Mouse (Mus musculus): ENCODE measurements around the gene Tex26. TPM values are rescaled to one million over a fixed set of nuclear protein-coding genes. Genes with fewer than 3 reads are reported as not detected.

The Tex26 gene
- not detected for total RNA-seq (2021)

DNA sequence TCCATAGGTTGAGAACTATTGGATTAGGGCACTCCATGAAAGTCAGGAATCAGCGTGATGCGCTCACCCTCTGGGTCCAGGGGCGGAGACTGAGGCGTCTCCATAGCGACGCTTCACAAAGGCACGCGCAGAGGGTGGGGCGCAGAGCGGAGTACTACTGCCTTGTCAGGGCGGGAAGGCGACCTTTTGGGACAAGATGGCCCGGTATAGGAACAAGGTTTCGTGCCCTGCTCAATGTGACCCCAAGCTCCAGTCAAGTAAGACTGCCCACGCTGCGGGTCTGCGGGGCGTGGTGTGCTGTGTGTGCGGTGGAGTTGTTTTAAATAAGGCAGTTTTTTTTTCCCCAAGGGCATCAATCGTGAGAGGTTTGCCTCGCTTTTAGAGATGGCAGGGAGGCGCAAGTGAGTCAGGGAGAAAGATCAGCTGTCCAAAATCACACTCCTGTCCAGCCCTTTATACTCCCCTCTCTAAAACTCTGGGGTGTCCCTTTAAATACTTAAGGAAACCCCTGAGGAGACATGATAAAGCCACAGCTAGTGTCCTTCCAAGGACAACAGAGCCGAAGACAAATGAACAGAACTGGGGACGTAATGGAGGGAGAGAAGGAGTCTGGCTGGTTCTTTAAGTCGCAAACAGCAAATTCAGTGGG is at the start of gene Tex26:
TSS of gene Tex26 (plus strand) at position 130 of the 649 bp plus-strand sequence.
- intact Hi-C loops (cut with DNase I), result no loop called here
- peak; percentile 29 for DNase-seq (ENCODE audit: low spot score)

- DNase-seq (ENCODE audit: low spot score), result no peak
- intact Hi-C loops (cut with DNase I), result no loop called here
Measured at GRCm38 (mm10) chr5:149391574-149392375, 47.7 kb upstream of the Tex26 start.

- no peak for DNase-seq (ENCODE audit: low spot score)
- intact Hi-C loops (cut with DNase I), result no loop called here
Measured at GRCm38 (mm10) chr5:149392420-149392988, 47.0 kb upstream of the Tex26 start.

- intact Hi-C loops (cut with DNase I), result no loop called here
- DNase-seq (ENCODE audit: low spot score), result no peak
Measured at GRCm38 (mm10) chr5:149401446-149401975, 37.9 kb upstream of the Tex26 start.

DNA sequence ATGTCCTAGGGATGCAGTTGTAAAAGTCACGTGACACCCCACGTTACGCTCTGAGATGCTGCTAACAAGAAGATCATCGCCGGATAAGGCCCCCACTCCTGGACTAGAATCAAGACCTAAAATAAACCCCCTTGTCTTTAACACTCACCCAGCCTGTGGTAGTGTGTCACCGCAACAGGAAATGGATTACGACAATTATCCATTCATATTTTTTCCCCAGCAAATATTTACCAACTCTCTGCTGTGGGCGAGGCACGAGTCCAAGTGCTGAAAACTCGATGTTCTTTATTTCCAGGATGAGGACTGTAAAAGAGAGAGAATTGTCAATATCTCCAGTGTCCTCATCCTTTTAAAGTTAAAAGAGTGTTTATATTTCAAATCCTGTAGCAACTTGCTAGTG is 37.4 kb upstream of the Tex26 start:
- intact Hi-C loops (cut with DNase I), result no loop called here
- no peak for DNase-seq (ENCODE audit: low spot score)

DNA sequence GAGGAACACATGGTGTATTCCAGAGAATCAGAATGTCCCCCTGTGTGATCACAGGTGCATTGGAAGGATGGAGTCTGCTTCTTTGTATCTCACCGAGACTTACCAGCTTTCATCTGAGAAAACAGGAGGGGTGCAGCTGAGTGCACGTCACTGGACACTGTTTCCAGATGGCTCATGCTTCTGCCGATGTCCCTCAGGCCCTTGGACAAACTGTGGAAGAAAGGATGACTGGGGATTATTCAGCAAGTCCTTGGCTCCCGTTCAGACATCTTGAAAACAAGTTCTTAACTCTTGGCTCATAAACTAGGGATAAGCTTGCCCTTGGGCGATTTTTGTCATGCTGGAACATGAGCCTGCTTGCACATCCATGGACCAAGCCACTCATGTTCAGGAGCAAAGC is 36.1 kb upstream of the Tex26 start:
- intact Hi-C loops (cut with DNase I), result no loop called here
- peak; percentile 68 for DNase-seq (ENCODE audit: low spot score)

- no peak for DNase-seq (ENCODE audit: low spot score)
- intact Hi-C loops (cut with DNase I), result no loop called here
Measured at GRCm38 (mm10) chr5:149404710-149405109, 34.8 kb upstream of the Tex26 start.

- intact Hi-C loops (cut with DNase I), result no loop called here
- no peak for DNase-seq (ENCODE audit: low spot score)
Measured at GRCm38 (mm10) chr5:149406791-149407276, 32.6 kb upstream of the Tex26 start.

DNA sequence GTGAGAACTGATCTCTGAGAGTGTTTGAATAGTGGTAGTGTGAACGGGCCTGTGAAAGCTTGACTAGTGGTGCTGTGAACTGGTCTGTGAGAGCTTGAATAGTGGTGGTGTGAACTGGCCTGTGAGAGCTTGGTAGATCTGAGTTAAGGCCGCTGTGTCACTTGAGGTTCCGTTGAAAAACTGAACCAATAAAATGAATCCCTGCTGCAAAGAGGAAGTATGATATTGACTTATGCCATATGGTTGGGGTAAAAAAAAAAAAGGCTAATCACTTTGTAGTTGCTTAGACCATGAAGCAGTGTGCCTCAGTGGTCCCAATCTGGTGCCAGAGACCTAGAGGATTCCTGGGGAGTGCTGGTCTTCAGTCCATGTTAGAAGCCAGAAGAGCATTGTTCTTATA is 30.0 kb upstream of the Tex26 start:
- no peak for DNase-seq (ENCODE audit: low spot score)
- intact Hi-C loops (cut with DNase I), result no loop called here

DNA sequence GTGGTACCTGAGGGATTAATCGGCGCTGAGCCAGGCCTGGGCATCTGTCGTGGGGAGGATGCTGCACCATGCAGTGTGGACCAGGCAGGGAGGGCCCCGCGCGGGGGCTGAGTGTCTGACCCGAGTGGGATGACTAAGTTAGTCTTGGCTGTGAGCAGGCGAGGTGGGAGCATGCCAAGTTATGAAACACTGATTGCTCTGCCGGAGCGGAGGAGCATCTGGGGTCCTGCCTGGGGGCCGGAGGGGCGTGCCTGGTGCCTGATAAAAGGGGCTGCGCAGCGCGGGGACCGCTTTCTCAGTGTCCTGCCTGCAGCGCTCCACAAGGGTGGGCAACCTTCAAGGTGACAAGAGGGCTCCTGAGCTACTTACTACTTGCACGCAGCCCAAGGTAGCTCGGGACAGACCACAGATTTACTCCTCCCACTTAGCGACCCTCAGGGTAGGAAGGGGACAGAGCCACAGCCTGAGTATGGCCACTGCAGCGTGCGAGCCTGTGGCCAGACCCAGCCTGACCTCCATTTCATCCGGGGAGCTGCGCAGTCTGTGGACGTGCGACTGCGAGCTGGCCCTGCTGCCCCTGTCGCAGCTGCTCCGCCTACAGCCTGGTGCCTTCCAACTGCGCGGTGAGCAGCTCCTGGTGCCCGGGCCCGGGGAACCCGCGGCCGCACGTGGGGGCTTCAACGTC is 27.8 kb upstream of the Tex26 start, which contains the start of gene Medag:
TSS of gene Medag (plus strand) at position 241 of the 685 bp plus-strand sequence.
- intact Hi-C loops (cut with DNase I), result no loop called here
- peak; percentile 87 for DNase-seq (ENCODE audit: low spot score)

DNA sequence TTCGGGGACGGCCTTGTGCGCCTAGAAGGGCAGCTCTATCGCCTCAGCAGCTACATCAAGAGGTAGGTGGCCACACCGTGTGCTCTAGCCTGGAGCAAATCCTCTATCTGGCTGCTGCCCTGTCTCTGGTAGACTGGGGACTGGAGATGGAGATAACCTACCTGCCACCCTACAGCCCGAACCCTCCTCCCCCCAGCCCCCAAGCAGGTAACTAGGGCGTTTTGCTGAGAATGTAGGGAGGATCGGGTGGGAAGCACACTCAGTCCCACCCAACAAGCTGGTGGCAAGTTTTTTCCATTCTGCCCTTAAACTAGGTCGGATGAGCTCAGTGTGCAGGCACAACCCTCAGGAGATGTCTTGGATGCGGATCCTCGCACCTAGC is 27.3 kb upstream of the Tex26 start:
- intact Hi-C loops (cut with DNase I), result no loop called here
- no peak for DNase-seq (ENCODE audit: low spot score)

DNA sequence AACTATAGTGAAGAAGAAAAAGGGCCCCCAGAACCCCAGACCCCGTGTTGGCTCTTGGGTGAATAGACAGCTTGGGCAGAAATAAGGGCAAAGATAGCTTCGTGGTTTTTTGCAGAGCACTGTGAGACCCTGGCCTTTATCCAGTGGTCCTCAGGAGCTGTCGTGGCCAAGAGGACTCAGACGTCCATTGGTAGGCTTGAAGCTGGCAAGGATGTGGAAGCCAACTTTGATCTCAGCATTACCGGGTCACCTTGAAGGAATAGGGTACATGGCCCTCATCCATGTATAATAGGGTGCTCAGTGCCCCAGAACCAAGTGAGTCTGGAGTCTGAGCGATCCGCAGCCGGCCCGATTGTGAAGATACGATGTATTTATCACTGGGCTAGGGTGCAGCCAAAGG is 26.8 kb upstream of the Tex26 start:
- intact Hi-C loops (cut with DNase I), result no loop called here
- DNase-seq (ENCODE audit: low spot score), result no peak

- DNase-seq (ENCODE audit: low spot score), result no peak
- intact Hi-C loops (cut with DNase I), result no loop called here
Measured at GRCm38 (mm10) chr5:149414369-149415167, 24.9 kb upstream of the Tex26 start.

DNA sequence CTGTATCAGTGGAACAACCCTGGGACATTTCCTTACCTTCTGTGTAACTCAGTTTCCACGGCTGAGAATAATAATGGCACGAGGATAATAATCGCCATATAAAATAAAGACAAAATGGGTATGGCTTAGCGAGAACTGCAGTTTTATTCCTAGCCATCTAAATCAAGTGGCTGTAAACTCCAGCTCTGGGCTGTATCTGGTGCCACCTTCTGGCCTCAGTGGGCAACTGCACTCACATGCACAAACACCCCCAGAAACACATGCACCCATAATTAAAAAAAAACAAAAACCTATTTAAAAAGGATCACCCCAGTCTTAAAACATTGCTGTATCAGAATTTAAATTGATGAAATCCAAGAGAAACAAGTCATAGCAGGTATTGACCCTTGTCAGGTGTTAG is 22.1 kb upstream of the Tex26 start:
- no peak for DNase-seq (ENCODE audit: low spot score)
- intact Hi-C loops (cut with DNase I), result no loop called here

GRCm38 (mm10) chr5:149426525-149426924 is 12.9 kb upstream of the Tex26 start:
- intact Hi-C loops (cut with DNase I), result no loop called here
- DNase-seq (ENCODE audit: low spot score), result no peak

- no peak for DNase-seq (ENCODE audit: low spot score)
- intact Hi-C loops (cut with DNase I), result no loop called here
Measured at GRCm38 (mm10) chr5:149427277-149428060, 12.0 kb upstream of the Tex26 start.

GRCm38 (mm10) chr5:149428347-149428746 is 11.1 kb upstream of the Tex26 start:
- intact Hi-C loops (cut with DNase I), result no loop called here
- no peak for DNase-seq (ENCODE audit: low spot score)

DNA sequence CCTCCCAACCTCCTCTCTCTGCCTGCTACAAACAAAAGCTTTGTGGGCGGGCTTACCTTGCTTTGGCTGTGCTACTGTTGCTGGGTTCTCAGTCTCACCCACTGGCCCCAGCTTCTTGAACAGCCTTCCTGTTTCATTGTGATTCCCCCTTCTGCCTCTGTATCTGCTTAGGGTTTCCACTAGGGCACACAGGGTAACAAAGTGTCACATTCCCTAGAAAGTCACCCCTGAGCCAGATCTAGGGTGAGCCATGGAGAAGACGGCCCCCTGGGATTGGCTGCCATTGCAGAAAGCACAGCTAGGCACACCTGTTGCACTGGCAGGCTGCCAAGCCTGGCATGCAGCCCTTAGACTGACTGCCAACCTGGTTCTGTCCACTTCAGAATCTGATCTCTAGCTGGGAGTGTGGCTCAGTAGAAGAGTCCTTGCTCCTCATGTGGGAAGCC is 10.6 kb upstream of the Tex26 start:
- intact Hi-C loops (cut with DNase I), result no loop called here
- peak; percentile 16 for DNase-seq (ENCODE audit: low spot score)

GRCm38 (mm10) chr5:149429541-149429940 is 9.9 kb upstream of the Tex26 start:
- intact Hi-C loops (cut with DNase I), result no loop called here
- DNase-seq (ENCODE audit: low spot score), result no peak

All from heart, postnatal 25 days (tissue).